Mouse (Mus musculus) liver, embryonic 15.5 days (tissue): ENCODE data around the gene Lrmda. TPM values are rescaled to one million over a fixed set of nuclear protein-coding genes. Genes with fewer than 3 reads are reported as not detected.
"Not testable (repeated sequence)": the region's sequence is repeated elsewhere in the genome, so short reads cannot be mapped to it uniquely, and the experiment has no call there.

ENCODE experiments used
- ATAC-seq: fragments of 200-750 bp; cut with Nextera tagmentation; 2 replicates; pipeline ENCODE4 v1.8.0; 2017; ENCODE audit warnings: moderate number of reproducible peaks, mild to moderate bottlenecking, moderate library complexity; ENCODE audit not compliant: insufficient read depth
- H3K27ac ChIP-seq: fragments of 300-500 bp; sonication (generic); replicated peaks from 2 replicates; pipeline ENCODE4 v1.5.1; 2015; ENCODE audit warnings: mild to moderate bottlenecking, inconsistent platforms
- H3K27me3 ChIP-seq: fragments of 300-500 bp; sonication (generic); 2 replicates; pipeline ENCODE4 v1.6.1; 2015; ENCODE audit warnings: mild to moderate bottlenecking, inconsistent platforms
- H3K36me3 ChIP-seq: fragments of 300-500 bp; sonication (generic); replicated peaks from 2 replicates; pipeline ENCODE4 v1.6.1; 2015; ENCODE audit warnings: moderate library complexity, mild to moderate bottlenecking, inconsistent platforms
- H3K4me1 ChIP-seq: fragments of 300-500 bp; sonication (generic); replicated peaks from 2 replicates; pipeline ENCODE4 v1.6.1; 2015; ENCODE audit warnings: inconsistent platforms
- H3K4me2 ChIP-seq: fragments of 300-500 bp; sonication (generic); 2 replicates; pipeline ENCODE4 v1.6.1; 2015; ENCODE audit warnings: moderate library complexity, mild to moderate bottlenecking, inconsistent platforms
- H3K4me3 ChIP-seq: fragments of 300-500 bp; sonication (generic); replicated peaks from 2 replicates; pipeline ENCODE4 v1.5.1; 2015; ENCODE audit warnings: mild to moderate bottlenecking, inconsistent platforms
- H3K9ac ChIP-seq: fragments of 300-500 bp; sonication (generic); 2 replicates; pipeline ENCODE4 v1.6.1; 2015; ENCODE audit warnings: moderate library complexity, mild to moderate bottlenecking, inconsistent platforms
- H3K9me3 ChIP-seq: fragments of 300-500 bp; sonication (generic); replicated peaks from 2 replicates; pipeline ENCODE4 v1.6.1; 2016; ENCODE audit warnings: inconsistent platforms
- WGBS: fragments of 180-500 bp; shearing (Covaris S2); methylation state at CpG from one replicate; pipeline ENCODE4 v1.1.7; 2015; ENCODE audit warnings: mixed read lengths; ENCODE audit not compliant: insufficient replicate concordance; 5-methylcytosine and 5-hydroxymethylcytosine counted together
- polyA plus RNA-seq: library from polyadenylated mRNA; unstranded; fragments of >200 nt; fragmentation: Nextera tagmentation; extraction: Ambion mirVana; gene quantifications from 2 replicates; pipeline ENCODE4 v1.2.1, GENCODE M21; 2015

Gene Lrmda
- polyA plus RNA-seq, 1 experiment from 2014 or later = 0.13 TPM

DNA sequence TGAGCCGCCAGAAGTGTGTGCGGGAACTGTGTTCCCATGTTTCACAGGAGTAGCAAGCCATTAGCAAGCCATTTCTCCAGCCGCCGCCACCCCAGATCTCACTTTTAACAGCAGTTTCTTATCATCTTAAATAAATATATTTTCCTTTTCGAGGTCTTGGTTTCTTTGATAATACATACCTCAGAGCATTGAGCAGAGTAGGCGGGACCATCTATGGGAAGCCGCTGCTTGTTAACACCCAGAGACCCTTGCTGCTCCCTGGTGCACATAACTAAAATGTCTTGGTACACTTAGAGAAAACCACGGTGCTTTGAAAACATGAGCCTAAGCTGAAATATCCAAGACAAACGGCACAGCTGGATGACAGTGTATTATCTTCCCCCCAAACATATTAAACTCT lies 562.6 kb downstream of the Lrmda start:
- Histone ChIP-seq H3K4me3 (no peak overlapping the region), H3K4me2 (no peak overlapping the region), H3K27me3 (no peaks in the 10 kb centered on the region), H3K4me1 (no peaks in the 10 kb centered on the region), H3K36me3 (no peaks in the 10 kb centered on the region), H3K9ac (no peak overlapping the region), H3K27ac (no peak overlapping the region), H3K9me3 (no peaks in the 10 kb centered on the region)
- ATAC-seq = no peak
- 68% methylated on average over 9 of the region's 9 CpGs for WGBS

DNA sequence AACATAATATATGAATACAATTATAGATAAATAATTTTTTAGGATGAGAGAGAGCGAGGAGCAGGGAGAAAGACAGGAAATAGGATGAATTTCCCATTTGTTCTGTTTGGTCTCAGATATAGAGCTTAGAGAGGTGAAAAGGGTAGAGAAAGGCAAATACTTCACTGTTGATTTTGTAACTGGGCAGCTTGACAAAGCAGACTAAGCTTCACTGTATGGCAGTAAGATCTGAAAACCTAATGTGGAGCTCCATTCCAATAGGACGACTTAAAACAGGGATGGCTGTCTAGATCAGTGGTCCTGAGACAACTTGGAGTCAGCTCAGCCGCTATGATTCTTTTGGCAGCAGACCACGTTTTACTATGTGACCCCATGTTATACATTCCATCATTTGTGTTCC lies 566.8 kb downstream of the Lrmda start:
- H3K4me2 ChIP-seq = no peak overlapping the region
- H3K9ac ChIP-seq = no peak overlapping the region
- H3K36me3 ChIP-seq = no peaks in the 10 kb centered on the region
- WGBS = 53% methylated on average over 4 of the region's 4 CpGs
- H3K9me3 ChIP-seq = no peaks in the 10 kb centered on the region
- no peaks in the 10 kb centered on the region for H3K27me3 ChIP-seq
- H3K4me1 ChIP-seq = no peaks in the 10 kb centered on the region
- no peak overlapping the region for H3K4me3 ChIP-seq
- H3K27ac ChIP-seq = no peak overlapping the region
- no peak for ATAC-seq

DNA sequence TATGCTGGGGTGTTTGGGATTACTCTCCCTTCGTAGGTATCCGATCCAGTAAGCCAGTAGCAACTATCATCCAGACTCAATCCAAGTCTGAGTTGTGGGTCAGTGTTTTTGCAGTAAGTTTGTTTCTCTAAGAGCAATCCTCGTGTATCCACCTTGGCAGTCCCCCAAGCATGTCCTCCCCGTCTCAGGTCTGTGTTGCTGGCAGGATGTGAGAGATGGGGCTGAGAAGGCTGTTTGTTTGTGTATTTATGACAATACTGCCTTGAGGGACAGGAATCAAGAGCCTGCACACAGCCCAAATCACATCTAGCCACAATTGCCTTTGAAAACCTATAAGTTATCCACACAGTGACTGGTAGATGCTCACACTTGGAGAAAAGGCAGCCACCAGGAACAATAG lies 567.3 kb downstream of the Lrmda start:
- Histone ChIP-seq H3K9ac (no peak overlapping the region), H3K4me2 (no peak overlapping the region), H3K36me3 (no peaks in the 10 kb centered on the region), H3K4me1 (no peaks in the 10 kb centered on the region), H3K27me3 (no peaks in the 10 kb centered on the region), H3K4me3 (no peak overlapping the region), H3K27ac (no peak overlapping the region), H3K9me3 (no peaks in the 10 kb centered on the region)
- 54% methylated on average over 4 of the region's 4 CpGs for WGBS
- ATAC-seq = no peak

DNA sequence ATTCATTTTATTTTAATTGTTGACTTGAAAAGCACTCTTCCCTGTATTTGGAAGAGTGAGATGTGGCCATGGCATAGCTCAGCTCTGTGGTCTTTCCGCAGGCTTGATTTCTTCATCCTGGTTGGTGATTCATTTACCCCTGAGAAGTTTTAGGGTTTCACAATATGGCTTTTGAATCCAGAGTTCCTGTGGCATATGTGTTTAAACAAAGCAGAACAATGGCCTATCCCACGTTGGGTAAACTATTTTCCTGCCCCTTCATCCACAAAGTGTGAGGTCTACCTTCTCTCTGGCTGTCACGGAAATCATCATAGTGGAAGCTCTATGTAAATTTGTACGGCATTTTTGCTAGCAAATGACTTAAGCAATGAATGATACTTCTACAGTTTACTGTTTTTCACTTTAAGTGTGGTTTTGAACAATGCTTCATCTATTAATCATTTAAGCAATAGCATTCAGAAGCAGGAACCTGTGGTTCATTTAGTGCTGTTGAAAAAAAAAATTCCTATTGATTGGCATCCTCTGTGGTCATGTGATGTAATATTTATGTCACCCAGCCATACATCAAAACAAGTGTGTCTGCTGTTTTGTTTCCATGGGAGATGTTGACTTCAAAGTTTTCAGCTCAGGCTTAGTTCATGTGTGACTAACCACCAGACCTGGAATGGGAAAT lies 567.9 kb downstream of the Lrmda start:
- no peak overlapping the region for H3K4me3 ChIP-seq
- no peaks in the 10 kb centered on the region for H3K9me3 ChIP-seq
- no peak overlapping the region for H3K27ac ChIP-seq
- no peaks in the 10 kb centered on the region for H3K36me3 ChIP-seq
- H3K9ac ChIP-seq = no peak overlapping the region
- WGBS = 44% methylated on average over 4 of the region's 4 CpGs
- ATAC-seq = peak; percentile 37
- no peak overlapping the region for H3K4me2 ChIP-seq
- no peaks in the 10 kb centered on the region for H3K4me1 ChIP-seq
- no peaks in the 10 kb centered on the region for H3K27me3 ChIP-seq

DNA sequence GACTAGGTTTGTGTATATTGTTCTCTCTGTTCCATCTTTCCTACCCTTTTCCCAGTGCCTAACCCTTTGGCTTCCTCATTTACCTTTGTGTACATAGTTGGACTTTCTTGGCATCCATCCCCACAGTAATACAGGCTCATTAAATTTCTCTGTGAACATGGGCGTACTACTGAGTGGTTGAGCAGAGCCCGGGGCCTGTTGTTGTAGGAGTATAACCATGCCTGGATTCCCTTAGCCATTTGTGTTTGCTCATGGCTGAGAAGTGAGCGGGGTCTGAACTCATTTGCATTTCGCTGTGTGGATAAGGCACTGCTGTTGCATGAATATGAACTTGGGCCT lies 568.4 kb downstream of the Lrmda start:
- no peaks in the 10 kb centered on the region for H3K4me1 ChIP-seq
- no peak overlapping the region for H3K4me2 ChIP-seq
- WGBS = 69% methylated on average over 4 of the region's 4 CpGs
- H3K4me3 ChIP-seq = no peak overlapping the region
- no peak for ATAC-seq
- H3K36me3 ChIP-seq = no peaks in the 10 kb centered on the region
- no peaks in the 10 kb centered on the region for H3K27me3 ChIP-seq
- H3K9ac ChIP-seq = no peak overlapping the region
- H3K9me3 ChIP-seq = no peaks in the 10 kb centered on the region
- no peak overlapping the region for H3K27ac ChIP-seq

DNA sequence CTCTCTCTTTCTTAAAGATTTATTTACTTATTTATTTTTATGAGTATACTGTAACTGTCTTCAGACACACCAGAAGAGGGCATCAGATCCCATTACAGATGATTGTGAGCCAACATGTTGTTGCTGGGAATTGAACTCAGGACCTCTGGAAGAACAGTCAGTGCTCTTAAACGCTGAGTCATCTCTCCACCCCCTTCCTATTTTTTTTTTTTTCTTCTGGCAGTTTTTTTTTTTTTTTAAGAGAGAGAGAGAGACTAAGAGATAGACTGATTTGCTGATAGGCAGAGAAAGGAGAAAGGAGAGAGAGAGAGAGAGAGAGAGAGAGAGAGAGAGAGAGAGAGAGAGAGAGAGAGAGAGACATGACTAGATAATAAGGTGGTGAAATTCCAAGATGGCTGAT lies 568.9 kb downstream of the Lrmda start:
- WGBS = 42% methylated on average over 1 of the region's 1 CpGs
- H3K27me3 ChIP-seq = not testable (repeated sequence)

DNA sequence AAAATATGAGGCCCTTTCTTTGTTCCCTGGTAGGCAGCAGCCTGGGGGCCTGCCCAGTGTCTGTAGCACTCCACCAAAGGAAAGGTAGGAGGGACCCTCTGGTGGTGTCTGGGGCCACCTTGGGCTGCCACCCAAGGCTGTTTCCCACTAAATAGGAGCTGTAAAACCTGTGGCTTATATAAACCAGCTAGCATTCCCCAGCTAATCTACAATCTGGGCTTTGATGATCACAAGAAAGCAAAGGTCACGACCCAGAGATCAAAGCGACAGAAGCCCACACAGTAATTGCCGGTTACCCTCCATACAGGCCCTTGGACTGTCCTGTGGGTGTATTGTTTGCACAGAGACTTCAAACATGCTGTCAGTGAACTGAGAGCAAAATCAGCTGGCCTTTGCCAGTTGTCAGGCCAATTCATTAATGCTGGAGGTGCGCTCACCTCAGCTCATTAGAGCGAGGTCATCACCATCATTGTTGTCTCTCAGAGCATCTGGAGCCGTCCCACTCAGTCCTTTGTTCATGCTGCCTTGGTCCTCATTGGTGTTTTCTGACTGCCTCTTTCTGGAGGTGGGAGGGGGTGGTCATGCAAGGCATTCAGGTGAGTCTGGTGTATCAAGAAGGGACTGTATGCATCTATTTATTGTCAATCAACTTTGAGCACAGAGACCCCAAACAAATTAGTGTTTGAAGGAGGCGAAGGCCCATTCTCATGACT lies 570.1 kb downstream of the Lrmda start:
- Histone ChIP-seq H3K9me3 (no peaks in the 10 kb centered on the region), H3K4me3 (no peak overlapping the region), H3K36me3 (no peaks in the 10 kb centered on the region), H3K4me2 (no peak overlapping the region), H3K27ac (no peak overlapping the region), H3K4me1 (no peaks in the 10 kb centered on the region), H3K27me3 (no peaks in the 10 kb centered on the region), H3K9ac (no peak overlapping the region)
- peak; percentile 68 for ATAC-seq
- WGBS = 63% methylated on average over 7 of the region's 7 CpGs

More for the DNA sequence above, 568.9 kb downstream of the Lrmda start:
- H3K4me3 ChIP-seq, H3K4me2 ChIP-seq, H3K27ac ChIP-seq, H3K9me3 ChIP-seq, ATAC-seq, H3K9ac ChIP-seq, H3K36me3 ChIP-seq, H3K4me1 ChIP-seq: not testable (repeated sequence)

DNA sequence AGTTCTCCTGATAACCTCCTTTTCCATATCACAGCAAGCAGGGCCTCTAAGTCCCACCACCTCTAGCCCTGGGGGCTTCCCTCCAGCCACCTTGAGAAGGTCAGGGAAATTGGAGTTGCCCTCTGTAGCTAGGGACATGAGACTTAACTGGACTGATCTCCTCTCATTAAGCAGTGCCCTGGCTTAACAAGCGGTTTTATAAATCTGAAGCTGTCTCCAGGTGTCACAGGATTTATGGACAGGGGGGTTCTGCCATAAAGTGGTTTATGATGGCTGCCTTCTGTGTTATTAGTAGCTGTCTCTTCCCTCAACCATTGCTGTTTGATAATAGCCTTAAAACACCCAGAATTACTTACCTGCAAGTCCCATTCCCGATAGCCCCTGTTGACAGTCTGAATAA lies 571.7 kb downstream of the Lrmda start:
- Histone ChIP-seq H3K27ac (no peak overlapping the region), H3K36me3 (no peaks in the 10 kb centered on the region), H3K27me3 (no peaks in the 10 kb centered on the region), H3K4me1 (no peaks in the 10 kb centered on the region), H3K4me2 (no peak overlapping the region), H3K9me3 (no peaks in the 10 kb centered on the region), H3K9ac (no peak overlapping the region), H3K4me3 (no peak overlapping the region)
- no peak for ATAC-seq
- 44% methylated on average over 2 of the region's 2 CpGs for WGBS

DNA sequence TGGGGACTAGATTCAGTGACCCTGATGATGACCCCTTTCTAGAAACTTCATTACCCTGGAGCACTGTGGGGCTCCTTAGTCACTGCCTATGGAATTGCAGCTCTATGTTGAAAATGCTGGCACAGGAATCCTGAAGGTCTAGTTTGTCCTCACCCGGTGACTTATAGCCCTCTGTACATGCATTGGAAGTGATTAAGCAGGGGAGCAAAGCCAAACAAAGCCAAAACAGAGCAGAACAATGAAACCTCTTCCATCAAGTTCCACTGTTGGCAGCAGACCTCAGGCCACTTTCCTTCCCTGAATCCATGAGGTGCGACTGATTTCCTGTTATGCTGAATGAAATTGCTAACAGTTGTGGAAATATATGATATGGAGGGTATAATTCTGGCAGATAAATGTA lies 578.0 kb downstream of the Lrmda start:
- Histone ChIP-seq H3K4me1 (no peaks in the 10 kb centered on the region), H3K9ac (no peak overlapping the region), H3K27ac (no peak overlapping the region), H3K27me3 (no peaks in the 10 kb centered on the region), H3K36me3 (no peaks in the 10 kb centered on the region), H3K9me3 (no peaks in the 10 kb centered on the region), H3K4me3 (no peak overlapping the region), H3K4me2 (no peak overlapping the region)
- no peak for ATAC-seq
- WGBS = 56% methylated on average over 2 of the region's 2 CpGs

DNA sequence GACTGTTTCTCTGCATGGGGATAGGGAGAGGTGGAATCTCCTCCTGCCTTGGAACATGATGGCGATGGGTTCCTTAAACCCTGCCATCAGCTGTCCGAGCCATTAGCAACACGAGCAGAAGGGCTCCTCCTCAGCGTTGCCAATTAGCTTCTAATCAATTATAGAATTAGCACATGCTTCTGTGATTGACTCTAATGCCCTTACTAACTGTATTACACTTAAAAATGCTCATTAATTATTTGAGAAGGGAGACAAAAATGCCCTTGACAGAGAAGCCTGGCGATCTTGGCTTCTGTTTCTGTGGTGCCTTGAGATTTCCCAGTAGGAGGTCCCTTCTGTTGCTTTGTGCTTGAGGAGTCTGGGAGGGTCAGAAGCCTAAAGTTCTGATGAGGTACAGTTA lies 579.1 kb downstream of the Lrmda start:
- H3K9me3 ChIP-seq = no peaks in the 10 kb centered on the region
- no peaks in the 10 kb centered on the region for H3K27me3 ChIP-seq
- H3K36me3 ChIP-seq = no peaks in the 10 kb centered on the region
- no peak overlapping the region for H3K27ac ChIP-seq
- H3K4me1 ChIP-seq = no peaks in the 10 kb centered on the region
- H3K9ac ChIP-seq = no peak overlapping the region
- H3K4me2 ChIP-seq = no peak overlapping the region
- no peak overlapping the region for H3K4me3 ChIP-seq
- no peak for ATAC-seq
- WGBS = 74% methylated on average over 5 of the region's 5 CpGs

DNA sequence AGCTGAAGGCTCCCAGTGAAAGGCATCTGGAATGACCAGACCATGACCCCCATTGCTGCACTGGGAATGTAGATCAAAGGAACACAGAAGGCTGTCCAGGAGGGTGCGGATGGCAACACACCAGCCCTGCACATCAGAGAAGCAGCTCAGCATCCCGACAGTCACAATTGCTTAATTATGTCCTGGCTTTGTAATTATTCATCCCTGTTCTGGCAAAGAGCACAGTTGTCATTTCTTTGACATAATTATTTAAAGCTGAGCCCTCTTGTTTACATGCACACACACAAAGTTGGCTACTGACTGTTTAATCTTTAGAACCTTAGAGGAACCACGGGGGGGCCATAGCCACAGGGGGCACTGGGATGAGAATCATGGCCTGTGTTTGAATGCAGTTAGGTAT lies 580.7 kb downstream of the Lrmda start:
- WGBS = 58% methylated on average over 3 of the region's 3 CpGs
- Histone ChIP-seq H3K27ac (no peak overlapping the region), H3K4me1 (no peaks in the 10 kb centered on the region), H3K4me2 (no peak overlapping the region), H3K9ac (no peak overlapping the region), H3K4me3 (no peak overlapping the region), H3K27me3 (no peaks in the 10 kb centered on the region), H3K9me3 (no peaks in the 10 kb centered on the region), H3K36me3 (no peaks in the 10 kb centered on the region)
- ATAC-seq = no peak

DNA sequence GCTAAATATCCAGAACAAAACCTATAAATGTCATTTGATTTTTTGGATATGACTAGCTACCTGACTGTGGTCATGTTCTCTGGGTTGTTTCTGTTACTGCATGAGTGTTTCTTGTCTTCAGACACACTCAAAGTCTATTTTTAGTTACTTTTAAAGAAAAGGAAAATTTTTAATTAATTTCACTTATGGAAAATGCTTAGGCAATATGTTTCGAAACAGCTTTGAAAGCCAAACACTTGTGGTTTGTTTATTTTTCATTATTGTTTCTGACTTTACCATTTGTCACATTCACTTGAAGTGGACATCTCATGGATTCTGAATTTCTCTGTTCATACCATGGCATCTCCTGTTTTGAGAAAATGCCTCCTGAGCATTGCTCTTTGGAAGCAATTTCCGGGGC lies 582.8 kb downstream of the Lrmda start:
- H3K4me3 ChIP-seq = no peak overlapping the region
- H3K9ac ChIP-seq = no peak overlapping the region
- no peaks in the 10 kb centered on the region for H3K9me3 ChIP-seq
- 54% methylated on average over 2 of the region's 2 CpGs for WGBS
- H3K4me1 ChIP-seq = no peaks in the 10 kb centered on the region
- no peaks in the 10 kb centered on the region for H3K27me3 ChIP-seq
- no peak overlapping the region for H3K4me2 ChIP-seq
- ATAC-seq = no peak
- H3K27ac ChIP-seq = no peak overlapping the region
- H3K36me3 ChIP-seq = no peaks in the 10 kb centered on the region
